Mouse (Mus musculus) limb, embryonic 10.5 days (tissue): ENCODE measurements at regions not wholly inside any gene's neighbourhood (a gene's known extent, or its start where the extent isn't known, plus 50 kb on each side); places are given as distances from the start of the nearest gene placed in this dataset.

Experiments used
- DNase-seq: peaks from one replicate; pipeline ENCODE4 v3.0.0-alpha.2; 2017; ENCODE audit warnings: low spot score
- H3K27ac ChIP-seq: fragments of 300-500 bp; sonication (generic); 2 replicates; pipeline ENCODE4 v1.5.1; 2016; ENCODE audit warnings: mild to moderate bottlenecking
- H3K27me3 ChIP-seq: fragments of 300-500 bp; sonication (generic); 2 replicates; pipeline ENCODE4 v1.6.1; 2016; ENCODE audit warnings: low read depth, mild to moderate bottlenecking; ENCODE audit not compliant: poor library complexity, severe bottlenecking
- H3K36me3 ChIP-seq: fragments of 300-500 bp; sonication (generic); 2 replicates; pipeline ENCODE4 v1.6.1; 2016; ENCODE audit warnings: mild to moderate bottlenecking, moderate library complexity
- H3K4me1 ChIP-seq: fragments of 300-500 bp; sonication (generic); 2 replicates; pipeline ENCODE4 v1.6.1; 2016
- H3K4me3 ChIP-seq: fragments of 300-500 bp; sonication (generic); 2 replicates; pipeline ENCODE4 v1.5.1; 2016; ENCODE audit warnings: mild to moderate bottlenecking, moderate library complexity
- H3K9me3 ChIP-seq: fragments of 300-500 bp; sonication (generic); replicated peaks from 2 replicates; pipeline ENCODE4 v1.6.1; 2016; ENCODE audit warnings: mild to moderate bottlenecking
- WGBS: fragments of 180-500 bp; shearing (Covaris S2); methylation state at CpG from one replicate; pipeline ENCODE4 v1.1.7; 2016; 5-methylcytosine and 5-hydroxymethylcytosine counted together

DNA sequence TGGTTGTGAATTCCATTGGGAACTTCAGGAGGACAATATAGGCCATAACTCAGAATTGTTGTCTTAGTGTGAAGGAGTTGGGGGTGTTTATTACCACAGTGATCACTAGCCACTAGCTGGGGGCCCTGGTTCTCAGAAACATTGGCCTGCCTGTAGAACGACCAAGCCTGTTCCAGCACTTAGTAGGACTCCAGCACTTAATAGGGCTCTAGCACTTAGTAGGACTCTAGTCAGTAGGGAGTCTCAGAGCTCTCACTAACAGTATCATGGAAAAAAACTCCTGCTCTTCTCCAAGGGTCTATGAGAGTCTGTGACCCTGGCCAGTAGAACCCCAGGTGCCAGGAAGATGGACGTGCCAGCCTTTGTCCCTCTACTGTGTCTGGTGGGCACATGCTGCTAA lies 56.8 kb upstream of the Gm3045 start:
- H3K9me3 ChIP-seq: no peaks in the 10 kb centered on the region
- no peak overlapping the region; the same call in 1 of the 2 replicates for H3K27ac ChIP-seq
- 82% methylated on average over 2 of the region's 2 CpGs for WGBS
- no peaks in the 10 kb centered on the region for H3K27me3 ChIP-seq
- no peak for DNase-seq
- no peaks in the 10 kb centered on the region for H3K36me3 ChIP-seq
- peaks cover 26% of the 10 kb centered on the region for H3K4me1 ChIP-seq
- no peak overlapping the region for H3K4me3 ChIP-seq

DNA sequence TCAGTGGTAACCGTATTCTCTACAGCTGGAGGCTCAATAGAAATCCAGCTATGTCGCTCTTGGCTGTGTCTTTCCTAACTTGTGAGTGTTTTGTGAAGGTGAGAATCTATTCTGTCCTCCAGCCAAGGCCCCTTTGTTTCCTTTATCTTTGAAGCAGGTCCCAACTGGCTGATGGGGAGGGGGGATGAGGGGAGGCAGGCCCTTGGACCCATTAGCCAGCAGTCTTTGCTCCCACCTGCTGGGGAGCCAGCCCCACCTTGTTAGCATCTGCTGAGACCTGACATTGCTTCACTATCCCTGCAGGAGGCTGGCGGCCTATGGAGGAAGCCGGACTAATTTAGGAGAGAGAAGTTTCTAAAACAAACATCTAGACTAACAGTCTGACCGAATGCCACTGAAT lies 55.0 kb upstream of the Gm3045 start:
- no peak for DNase-seq
- Histone ChIP-seq H3K9me3 (no peaks in the 10 kb centered on the region), H3K4me3 (no peak overlapping the region), H3K27ac (peak overlapping the region; percentile 72), H3K36me3 (no peaks in the 10 kb centered on the region), H3K27me3 (no peaks in the 10 kb centered on the region), H3K4me1 (peaks cover 26% of the 10 kb centered on the region)
- 30% methylated on average over 5 of the region's 5 CpGs for WGBS

DNA sequence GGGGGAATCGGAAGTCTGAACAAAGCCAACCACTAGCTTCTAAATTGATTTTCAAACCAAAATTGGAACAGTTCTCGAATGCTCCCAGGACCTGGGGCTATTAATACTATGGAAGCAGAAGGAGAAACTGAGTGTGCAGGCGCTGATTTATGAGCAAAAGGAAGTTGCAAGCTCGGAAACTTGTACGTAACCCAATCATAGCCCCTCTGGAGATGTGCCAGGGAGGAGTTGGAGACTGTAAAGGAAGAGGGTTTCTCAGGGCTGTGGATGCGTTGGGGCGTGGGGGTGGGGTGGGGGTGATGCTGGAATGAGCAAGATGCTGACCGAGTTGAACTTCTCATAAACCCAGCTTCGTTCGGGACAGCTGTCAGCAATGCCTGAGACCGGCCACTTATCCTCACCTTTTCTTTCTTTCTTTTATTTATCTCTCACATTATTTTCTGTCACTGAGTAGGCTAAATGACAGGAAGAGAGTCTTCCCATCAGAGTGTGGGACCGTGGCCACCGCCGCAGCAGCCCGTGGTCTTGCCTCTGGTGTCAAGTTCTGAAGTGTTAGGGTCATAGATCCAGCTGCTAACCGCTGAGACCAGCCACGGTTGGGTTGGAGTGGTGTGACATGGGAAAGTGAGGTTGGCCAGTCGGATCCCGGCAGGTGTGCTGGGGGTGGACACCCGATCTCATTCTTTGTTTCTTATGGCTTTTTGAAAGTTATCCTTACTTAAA lies 54.2 kb upstream of the Gm3045 start:
- WGBS: 74% methylated on average over 20 of the region's 20 CpGs
- DNase-seq: no peak

GRCm38 (mm10) chr13:56372727-56373126 lies 53.7 kb upstream of the Gm3045 start:
- Histone ChIP-seq H3K27me3 (no peaks in the 10 kb centered on the region), H3K4me3 (no peak overlapping the region), H3K4me1 (peaks cover 19% of the 10 kb centered on the region), H3K9me3 (no peaks in the 10 kb centered on the region), H3K27ac (no peak overlapping the region), H3K36me3 (no peaks in the 10 kb centered on the region)
- DNase-seq: no peak
- 81% methylated on average over 6 of the region's 6 CpGs for WGBS

More for the DNA sequence above, 54.2 kb upstream of the Gm3045 start:
- Histone ChIP-seq H3K27ac (peak overlapping the region; percentile 38; the same call in 1 of the 2 replicates), H3K4me1 (peaks cover 22% of the 10 kb centered on the region), H3K27me3 (no peaks in the 10 kb centered on the region), H3K4me3 (no peak overlapping the region), H3K9me3 (no peaks in the 10 kb centered on the region), H3K36me3 (no peaks in the 10 kb centered on the region)
